Mouse (Mus musculus): ENCODE results near the gene Kif6.

- no peak for TF ChIP-seq CTCF (IDR thresholded peaks at IDR 0.05; ENCODE audit: low read depth)
- no peak for TF ChIP-seq EP300 (IDR thresholded peaks at IDR 0.05; ENCODE audit: low read depth)
Measured at GRCm38 (mm10) chr17:49641903-49642302, 27.0 kb downstream of the Kif6 start.
